In the genomic region with DNA sequence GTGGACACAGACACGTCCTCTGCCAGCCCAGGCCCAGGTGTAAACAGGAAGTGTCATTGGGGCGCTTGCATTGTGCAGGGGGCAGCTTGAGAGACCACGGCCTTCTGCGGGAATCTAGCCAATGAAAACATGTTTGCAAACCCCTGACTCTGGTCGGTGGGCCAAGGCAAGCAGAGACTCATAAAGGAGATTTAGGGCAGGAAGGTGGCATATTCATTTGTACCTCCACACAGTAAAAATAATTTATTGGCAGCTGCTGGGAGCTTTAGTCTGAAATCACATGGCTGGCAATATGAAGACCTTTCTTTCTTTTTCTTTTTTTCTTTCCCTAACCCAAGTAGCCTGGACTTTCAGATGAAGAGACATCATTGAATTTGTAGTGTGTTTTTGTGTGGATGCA, we compare ENCODE assay signal across 15 mouse cellular contexts.
"Had no signal": no experiment of that assay in that cellular context is flagged by ENCODE, and none has a peak within 500 bp of the region (broad histone marks: within the 10 kb centered on the region; RNA-seq: fewer than 3 reads in every experiment).

No protein-coding gene starts in this region.

- H3K4me2 ChIP-seq: limb, embryonic 15.5 days; liver, embryonic 11.5 days; lung, embryonic 14.5 days; midbrain, embryonic 11.5 days had no signal

- DNase-seq: kidney, adult 8-10 months; kidney, postnatal 4 days; liver, postnatal 0 days; lung, embryonic 14.5 days; midbrain, embryonic 14.5 days; thymus, adult 18-20 months; thymus, postnatal 36 days had no signal

- ATAC-seq: intestine, postnatal 0 days; liver, postnatal 0 days; lung, postnatal 0 days had no signal

- H3K4me1 ChIP-seq: megakaryocyte, embryonic 14.5 days had no signal

- H3K27ac ChIP-seq: limb, embryonic 15.5 days; liver, embryonic 14.5 days; macrophage had no signal

- H3K9me3 ChIP-seq: limb, embryonic 15.5 days; megakaryocyte, embryonic 14.5 days had no signal

- H3K4me3 ChIP-seq: limb, embryonic 15.5 days; megakaryocyte, embryonic 14.5 days had no signal

- H3K36me3 ChIP-seq: limb, embryonic 15.5 days had no signal

- H3K9ac ChIP-seq: limb, embryonic 15.5 days; liver, embryonic 14.5 days; liver, postnatal 0 days; lung, embryonic 14.5 days had no signal

- H3K27me3 ChIP-seq: limb, embryonic 15.5 days; megakaryocyte, embryonic 14.5 days had no signal
